Mouse (Mus musculus): Measurements from ENCODE around the gene Gm49384.

GRCm38 (mm10) chr12:69143460-69143859 is 60.6 kb downstream of the Gm49384 start:
- TF ChIP-seq POLR2A (IDR thresholded peaks at IDR 0.05; ENCODE audit: low read depth, low read length): no peak
- no peak for TF ChIP-seq CTCF (IDR thresholded peaks at IDR 0.05; ENCODE audit: extremely low read depth, insufficient read length, insufficient replicate concordance, low read depth, low read length)

Data from small intestine, adult 2 months (tissue).